Mouse (Mus musculus): Measurements from ENCODE around the gene Nr1h3.

The Nr1h3 gene

DNA sequence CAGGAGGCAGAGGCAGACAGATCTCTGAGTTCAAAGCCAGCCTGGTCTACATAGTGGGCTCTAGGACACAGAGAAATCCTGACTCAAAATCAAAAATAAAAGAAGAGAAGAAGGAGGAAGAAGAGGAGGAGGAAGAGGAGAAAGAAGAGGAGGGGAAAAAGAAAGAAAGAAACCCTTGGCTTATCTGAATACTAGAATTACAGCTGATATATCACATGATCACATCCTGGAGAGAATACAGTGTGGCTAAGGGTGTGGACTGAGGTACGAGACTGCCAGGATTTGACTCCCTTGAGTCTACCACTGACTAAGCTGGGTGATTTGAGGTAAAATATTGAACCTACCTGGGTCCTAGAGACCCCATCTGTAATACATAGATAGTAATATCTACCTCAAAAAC, 16.4 kb downstream of the Nr1h3 start:
- no peak for DNase-seq (ENCODE audit: low read depth, low spot score)

- peak; percentile 22 for DNase-seq (ENCODE audit: low read depth, low spot score)
These were observed 18.8 kb downstream of the Nr1h3 start, which contains the start of gene Madd for GRCm38 (mm10) chr2:91183711-91184405. Madd (minus strand) TSS chr2:91183837.

DNA sequence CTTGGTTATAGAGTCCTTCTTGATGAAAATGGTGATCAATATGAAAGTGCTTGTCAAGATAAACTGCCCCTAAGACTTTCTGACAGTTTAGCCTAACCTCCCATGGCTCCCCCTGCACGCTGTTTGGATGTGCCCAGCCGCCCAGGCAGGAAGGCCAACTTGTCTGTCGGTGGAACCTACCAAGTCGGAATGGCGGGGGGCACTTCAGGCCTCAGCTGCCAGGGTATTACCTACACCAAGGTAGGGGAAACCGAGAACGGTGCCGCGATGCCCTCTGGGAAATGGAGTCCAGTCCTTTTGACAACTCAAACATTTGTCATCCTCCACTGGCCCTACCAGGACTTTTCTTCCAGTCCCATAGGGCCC, 19.5 kb downstream of the Nr1h3 start:
- peak; percentile 91 for DNase-seq (ENCODE audit: low read depth, low spot score)

- no peak for DNase-seq (ENCODE audit: low read depth, low spot score)
These were observed 20.1 kb downstream of the Nr1h3 start for GRCm38 (mm10) chr2:91182405-91183147.

GRCm38 (mm10) chr2:91182016-91182404, 20.6 kb downstream of the Nr1h3 start:
- DNase-seq (ENCODE audit: low read depth, low spot score) = no peak

- no peak for DNase-seq (ENCODE audit: low read depth, low spot score)
These were observed 21.9 kb downstream of the Nr1h3 start for GRCm38 (mm10) chr2:91180706-91181105.

- no peak for DNase-seq (ENCODE audit: low read depth, low spot score)
These were observed 22.8 kb downstream of the Nr1h3 start for GRCm38 (mm10) chr2:91179825-91180224.

- no peak for DNase-seq (ENCODE audit: low read depth, low spot score)
These were observed 26.4 kb downstream of the Nr1h3 start for GRCm38 (mm10) chr2:91176234-91176633.

- no peak for DNase-seq (ENCODE audit: low read depth, low spot score)
These were observed 27.1 kb downstream of the Nr1h3 start for GRCm38 (mm10) chr2:91175490-91175889.

- no peak for DNase-seq (ENCODE audit: low read depth, low spot score)
These were observed 32.9 kb downstream of the Nr1h3 start for GRCm38 (mm10) chr2:91169587-91170322.

- no peak for DNase-seq (ENCODE audit: low read depth, low spot score)
These were observed 35.0 kb downstream of the Nr1h3 start for GRCm38 (mm10) chr2:91167629-91168028.

GRCm38 (mm10) chr2:91164991-91165390, 37.6 kb downstream of the Nr1h3 start:
- DNase-seq (ENCODE audit: low read depth, low spot score) = no peak

GRCm38 (mm10) chr2:91163532-91163931, 39.1 kb downstream of the Nr1h3 start:
- no peak for DNase-seq (ENCODE audit: low read depth, low spot score)

DNA sequence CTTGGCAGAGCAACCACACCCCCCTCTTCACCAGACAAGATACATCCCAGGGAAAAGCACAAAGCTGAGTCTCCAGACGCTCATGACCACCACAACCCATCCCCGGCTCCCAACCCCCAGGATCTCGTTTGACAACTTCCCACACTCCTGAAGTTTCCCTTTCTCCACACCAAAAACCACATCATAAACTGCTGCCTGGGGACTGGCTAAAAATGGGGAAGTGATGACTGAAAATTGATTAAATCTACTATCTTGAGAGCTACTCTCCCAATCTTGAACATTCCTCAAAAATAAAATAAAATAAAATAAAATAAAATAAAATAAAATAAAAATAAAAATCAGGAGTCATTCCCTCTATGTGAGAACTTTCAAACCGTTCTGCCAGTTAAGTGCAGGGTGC, 39.7 kb downstream of the Nr1h3 start:
- no peak for DNase-seq (ENCODE audit: low read depth, low spot score)

DNA sequence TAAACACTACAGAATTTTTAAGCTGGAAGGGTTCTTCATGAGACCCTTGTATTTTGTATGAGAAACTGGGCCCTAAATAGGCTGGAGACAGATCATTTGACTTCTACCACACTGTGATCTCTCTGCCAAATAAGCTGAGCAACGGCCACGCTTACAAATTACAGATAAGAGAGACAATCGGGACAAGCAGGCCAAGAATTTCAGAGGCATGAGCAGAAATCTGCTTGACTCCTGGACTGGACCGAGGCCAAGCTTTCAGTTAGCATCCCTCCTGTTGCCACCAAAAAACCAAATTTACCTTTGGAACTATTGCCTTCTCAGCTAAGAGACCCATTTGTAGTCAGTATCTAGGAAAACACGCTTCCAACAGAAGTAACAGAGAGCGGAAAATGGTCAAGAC, 42.0 kb downstream of the Nr1h3 start:
- DNase-seq (ENCODE audit: low read depth, low spot score) = no peak

DNA sequence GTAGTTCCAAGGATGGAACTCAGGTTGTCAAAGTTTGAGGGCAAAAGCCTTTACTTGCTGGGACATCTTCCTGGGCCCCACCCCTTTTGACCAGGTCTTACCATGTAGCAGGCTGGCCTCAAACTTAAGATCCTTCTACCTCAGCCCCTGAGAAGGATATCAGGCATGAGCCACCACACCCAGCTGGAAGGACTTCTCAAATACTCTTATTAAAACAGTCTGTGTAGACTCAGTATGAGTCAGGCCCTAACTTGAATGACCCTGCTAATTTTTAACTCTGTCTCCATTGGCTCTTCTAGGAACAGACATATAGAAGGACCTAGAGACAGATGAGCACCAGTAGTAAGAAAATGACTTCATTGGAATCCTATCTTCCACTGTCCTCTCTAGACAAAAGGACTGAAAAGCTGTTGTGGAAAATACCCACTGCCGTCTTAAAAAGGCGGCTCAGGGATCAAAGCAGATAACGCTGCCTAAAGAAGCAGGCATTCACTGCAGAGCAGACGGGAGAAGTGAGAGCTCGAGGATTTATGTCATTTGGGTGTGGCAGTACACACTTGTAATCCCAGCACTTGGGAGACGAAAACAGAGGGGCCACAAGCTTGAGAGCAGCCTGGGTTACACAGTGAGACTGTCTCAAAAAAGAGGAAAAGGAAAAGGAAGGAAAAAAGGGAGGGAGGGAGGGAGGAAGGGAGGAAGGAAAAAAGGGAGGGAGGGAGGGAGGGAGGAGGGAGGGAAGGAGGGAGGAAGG, 45.5 kb downstream of the Nr1h3 start:
- no peak for DNase-seq (ENCODE audit: low read depth, low spot score)

GRCm38 (mm10) chr2:91154091-91154490, 48.5 kb downstream of the Nr1h3 start:
- no peak for DNase-seq (ENCODE audit: low read depth, low spot score)

GRCm38 (mm10) chr2:91152885-91153377, 49.7 kb downstream of the Nr1h3 start:
- DNase-seq (ENCODE audit: low read depth, low spot score) = no peak

GRCm38 (mm10) chr2:91151331-91151730, 51.3 kb downstream of the Nr1h3 start:
- DNase-seq (ENCODE audit: low read depth, low spot score) = no peak

DNA sequence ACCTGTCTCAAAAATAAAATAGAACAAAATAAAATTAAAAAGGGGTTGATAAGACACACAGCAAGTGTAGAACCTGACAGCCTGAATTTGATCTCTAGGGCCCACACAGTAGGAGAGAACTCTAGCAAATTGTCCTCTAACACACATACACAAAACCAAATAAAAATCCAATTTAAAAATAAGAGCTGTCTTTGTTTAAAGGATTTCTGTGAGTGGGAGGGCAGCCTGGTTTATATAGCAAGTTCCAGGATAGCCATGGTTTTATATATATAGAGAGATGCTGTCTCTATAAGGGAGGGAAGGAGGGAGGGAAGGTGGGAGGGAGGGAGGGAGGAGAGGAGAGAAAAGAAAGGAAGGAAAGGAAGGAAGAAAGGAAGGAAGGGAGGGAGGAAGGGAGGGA, 54.5 kb downstream of the Nr1h3 start:
- DNase-seq (ENCODE audit: low read depth, low spot score) = no peak

- no peak for DNase-seq (ENCODE audit: low read depth, low spot score)
These were observed 59.2 kb downstream of the Nr1h3 start for GRCm38 (mm10) chr2:91143401-91143800.

GRCm38 (mm10) chr2:91142920-91143319, 59.7 kb downstream of the Nr1h3 start:
- no peak for DNase-seq (ENCODE audit: low read depth, low spot score)
